Mouse (Mus musculus) midbrain, embryonic 15.5 days (tissue): Measurements from ENCODE around the gene Lclat1. TPM values are rescaled to one million over a fixed set of nuclear protein-coding genes. Genes with fewer than 3 reads are reported as not detected.

ENCODE experiments used
- ATAC-seq: fragments of 200-750 bp; cut with Nextera tagmentation; replicated peaks from 2 replicates; pipeline ENCODE4 v1.8.0; 2017; ENCODE audit warnings: moderate TSS enrichment
- H3K27ac ChIP-seq: fragments of 300-500 bp; sonication (generic); 2 replicates; pipeline ENCODE4 v1.5.1; 2015; ENCODE audit warnings: mild to moderate bottlenecking, inconsistent platforms
- H3K27me3 ChIP-seq: fragments of 300-500 bp; sonication (generic); replicated peaks from 2 replicates; pipeline ENCODE4 v1.6.1; 2015; ENCODE audit warnings: inconsistent platforms
- H3K36me3 ChIP-seq: fragments of 300-500 bp; sonication (generic); replicated peaks from 2 replicates; pipeline ENCODE4 v1.6.1; 2015; ENCODE audit warnings: inconsistent platforms
- H3K4me1 ChIP-seq: fragments of 300-500 bp; sonication (generic); 2 replicates; pipeline ENCODE4 v1.6.1; 2015; ENCODE audit warnings: inconsistent platforms
- H3K4me2 ChIP-seq: fragments of 300-500 bp; sonication (generic); 2 replicates; pipeline ENCODE4 v1.6.1; 2015; ENCODE audit warnings: inconsistent platforms, mild to moderate bottlenecking, moderate library complexity
- H3K4me3 ChIP-seq: fragments of 300-500 bp; sonication (generic); 2 replicates; pipeline ENCODE4 v1.5.1; 2015; ENCODE audit warnings: mild to moderate bottlenecking, inconsistent platforms
- H3K9ac ChIP-seq: fragments of 300-500 bp; sonication (generic); 2 replicates; pipeline ENCODE4 v1.6.1; 2015; ENCODE audit warnings: mild to moderate bottlenecking, inconsistent platforms
- H3K9me3 ChIP-seq: fragments of 300-500 bp; sonication (generic); 2 replicates; pipeline ENCODE4 v1.6.1; 2016; ENCODE audit warnings: inconsistent platforms
- WGBS: fragments of 180-500 bp; shearing (Covaris S2); methylation state at CpG from one replicate; pipeline ENCODE4 v1.1.7; 2015; ENCODE audit warnings: mixed read lengths; 5-methylcytosine and 5-hydroxymethylcytosine counted together
- polyA plus RNA-seq: library from polyadenylated mRNA; unstranded; fragments of >200 nt; fragmentation: Nextera tagmentation; extraction: Ambion mirVana; gene quantifications from 2 replicates; pipeline ENCODE4 v1.2.1, GENCODE M21; 2015

Gene Lclat1
- polyA plus RNA-seq, 1 experiment from 2014 or later: 11.5 TPM

- WGBS: 79% methylated on average over 6 of the region's 6 CpGs
- Histone ChIP-seq H3K9ac (no peak overlapping the region), H3K27ac (no peak overlapping the region), H3K9me3 (no peaks in the 10 kb centered on the region), H3K27me3 (no peaks in the 10 kb centered on the region), H3K4me1 (no peaks in the 10 kb centered on the region; the same call in 1 of the 2 replicates), H3K4me2 (no peak overlapping the region), H3K36me3 (0 out of 2 replicates have a peak, but pooled peaks cover 3% of the 10 kb centered on the region), H3K4me3 (no peak overlapping the region)
- ATAC-seq: no peak
Measured at GRCm38 (mm10) chr17:73161795-73162194, 54.0 kb downstream of the Lclat1 start.

DNA sequence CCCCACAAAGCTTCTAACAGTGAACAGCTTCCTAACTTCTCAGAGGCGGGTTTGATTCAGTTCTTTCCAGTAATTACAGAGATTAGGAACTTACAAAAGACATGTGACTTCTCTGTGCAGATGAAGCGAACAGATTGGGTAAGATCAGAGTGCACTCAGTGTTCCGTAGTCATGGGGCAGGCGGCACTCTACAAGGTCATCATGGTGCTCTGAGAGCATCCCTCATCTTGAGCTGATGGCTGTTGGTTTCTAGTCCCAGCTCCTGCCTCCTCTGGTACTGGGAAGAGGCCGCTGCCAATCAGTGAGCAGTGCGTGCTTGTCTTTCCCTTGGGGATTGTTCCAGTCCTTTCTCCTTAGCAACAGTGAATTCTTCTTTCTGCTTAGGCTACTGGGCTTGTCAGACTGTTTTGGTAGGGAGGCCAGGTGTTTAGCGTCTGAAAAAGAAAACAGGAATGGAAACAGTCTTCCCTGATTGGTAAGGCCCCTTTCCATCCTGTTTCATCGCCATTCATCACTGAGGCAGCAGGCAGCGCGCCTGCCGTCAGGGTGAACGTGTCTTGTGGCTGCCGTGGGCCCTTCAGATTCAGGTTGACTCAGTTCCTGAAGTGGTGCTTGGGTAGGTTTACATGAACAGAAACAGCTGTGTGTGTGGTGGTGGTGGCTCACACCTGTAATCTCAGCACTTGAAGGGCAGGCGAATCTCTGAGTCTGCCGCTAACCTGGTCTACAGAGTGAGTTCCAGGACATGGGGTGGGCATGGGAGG, 54.8 kb downstream of the Lclat1 start:
- Histone ChIP-seq H3K4me2 (no peak overlapping the region), H3K9ac (no peak overlapping the region), H3K4me3 (no peak overlapping the region), H3K27me3 (no peaks in the 10 kb centered on the region), H3K36me3 (0 out of 2 replicates have a peak, but pooled peaks cover 3% of the 10 kb centered on the region), H3K9me3 (no peaks in the 10 kb centered on the region), H3K27ac (no peak overlapping the region), H3K4me1 (no peaks in the 10 kb centered on the region; the same call in 1 of the 2 replicates)
- WGBS: 86% methylated on average over 15 of the region's 15 CpGs
- no peak for ATAC-seq

DNA sequence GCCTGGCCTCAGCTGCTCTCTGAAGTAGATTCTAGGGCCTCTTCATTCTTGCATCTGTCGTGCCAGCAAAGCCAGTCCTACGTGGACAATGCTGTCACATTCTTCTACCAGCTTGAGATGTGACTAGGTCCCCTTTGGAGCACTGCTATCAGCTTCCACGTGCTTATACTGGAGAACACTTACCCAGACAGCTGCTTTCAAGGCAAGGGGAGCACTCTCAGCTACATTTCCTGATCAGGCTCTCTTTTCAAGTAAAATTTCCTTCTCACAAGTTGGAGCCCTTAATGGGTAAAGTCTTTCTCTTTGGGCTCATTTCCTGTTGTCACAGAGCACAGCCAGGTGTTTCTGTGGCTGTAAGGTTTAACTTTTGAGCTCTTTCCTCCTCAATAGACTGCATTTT, 55.8 kb downstream of the Lclat1 start:
- Histone ChIP-seq H3K4me2 (no peak overlapping the region), H3K27me3 (no peaks in the 10 kb centered on the region), H3K27ac (no peak overlapping the region), H3K9me3 (no peaks in the 10 kb centered on the region), H3K4me3 (no peak overlapping the region), H3K36me3 (0 out of 2 replicates have a peak, but pooled peaks cover 3% of the 10 kb centered on the region), H3K4me1 (no peaks in the 10 kb centered on the region; the same call in 1 of the 2 replicates), H3K9ac (no peak overlapping the region)
- 75% methylated on average over 3 of the region's 3 CpGs for WGBS
- no peak for ATAC-seq

- no peak overlapping the region for H3K9ac ChIP-seq
Measured at GRCm38 (mm10) chr17:73164121-73164520, 56.3 kb downstream of the Lclat1 start.

DNA sequence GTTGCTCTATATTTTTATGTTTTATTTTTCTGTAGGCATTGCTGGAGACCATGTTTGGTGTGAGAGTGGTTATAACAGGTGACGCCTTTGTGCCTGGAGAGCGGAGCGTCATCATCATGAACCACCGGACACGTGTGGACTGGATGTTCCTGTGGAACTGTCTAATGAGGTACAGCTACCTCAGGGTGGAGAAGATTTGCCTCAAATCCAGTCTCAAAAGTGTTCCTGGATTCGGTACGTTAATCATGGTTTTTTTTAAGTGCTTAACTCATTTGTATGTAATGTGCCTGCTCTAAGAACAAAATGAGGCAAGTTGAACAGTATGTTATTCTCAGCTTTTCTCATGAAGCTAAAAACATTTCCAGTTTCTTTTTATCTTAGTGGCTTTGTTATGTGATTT, 61.7 kb downstream of the Lclat1 start:
- 95% methylated on average over 7 of the region's 7 CpGs for WGBS
- ATAC-seq: no peak
- H3K4me1 ChIP-seq: no peaks in the 10 kb centered on the region
- 0 out of 2 replicates have a peak, but pooled peaks cover 3% of the 10 kb centered on the region for H3K36me3 ChIP-seq
- no peak overlapping the region for H3K4me3 ChIP-seq
- H3K9ac ChIP-seq: no peak overlapping the region
- H3K27ac ChIP-seq: no peak overlapping the region
- no peak overlapping the region for H3K4me2 ChIP-seq
- no peaks in the 10 kb centered on the region for H3K27me3 ChIP-seq
- H3K9me3 ChIP-seq: no peaks in the 10 kb centered on the region

More at GRCm38 (mm10) chr17:73164121-73164520, 56.3 kb downstream of the Lclat1 start:
- no peak for ATAC-seq
- H3K9me3 ChIP-seq: no peaks in the 10 kb centered on the region
- no peak overlapping the region for H3K27ac ChIP-seq
- H3K36me3 ChIP-seq: 0 out of 2 replicates have a peak, but pooled peaks cover 3% of the 10 kb centered on the region
- H3K4me2 ChIP-seq: no peak overlapping the region
- no peaks in the 10 kb centered on the region for H3K27me3 ChIP-seq
- 94% methylated on average over 2 of the region's 2 CpGs for WGBS
- no peaks in the 10 kb centered on the region; the same call in 1 of the 2 replicates for H3K4me1 ChIP-seq
- no peak overlapping the region for H3K4me3 ChIP-seq

DNA sequence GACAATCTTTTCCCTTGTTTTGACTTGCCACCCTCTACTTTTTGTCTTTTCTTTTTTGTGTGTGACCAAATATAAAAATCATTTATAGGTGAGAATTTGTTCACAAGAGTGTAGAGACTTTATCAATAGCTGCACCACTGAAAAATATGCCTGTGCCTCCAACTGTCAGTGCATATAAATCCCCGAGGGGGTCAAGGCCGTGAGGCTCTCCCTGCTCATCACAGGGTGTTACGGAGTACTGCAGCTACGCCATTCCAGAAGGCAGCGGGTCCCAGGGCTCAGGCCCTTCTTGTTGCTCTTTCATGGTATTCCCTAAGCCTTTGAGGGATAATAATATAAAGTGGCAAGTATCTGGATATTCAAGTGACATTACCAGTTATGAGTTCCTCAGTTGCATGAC, 62.4 kb downstream of the Lclat1 start:
- no peak overlapping the region for H3K27ac ChIP-seq
- 0 out of 2 replicates have a peak, but pooled peaks cover 3% of the 10 kb centered on the region for H3K36me3 ChIP-seq
- no peaks in the 10 kb centered on the region for H3K4me1 ChIP-seq
- WGBS: 88% methylated on average over 5 of the region's 5 CpGs
- ATAC-seq: no peak
- no peak overlapping the region for H3K4me3 ChIP-seq
- no peaks in the 10 kb centered on the region for H3K27me3 ChIP-seq
- H3K4me2 ChIP-seq: no peak overlapping the region
- H3K9ac ChIP-seq: no peak overlapping the region
- H3K9me3 ChIP-seq: no peaks in the 10 kb centered on the region

DNA sequence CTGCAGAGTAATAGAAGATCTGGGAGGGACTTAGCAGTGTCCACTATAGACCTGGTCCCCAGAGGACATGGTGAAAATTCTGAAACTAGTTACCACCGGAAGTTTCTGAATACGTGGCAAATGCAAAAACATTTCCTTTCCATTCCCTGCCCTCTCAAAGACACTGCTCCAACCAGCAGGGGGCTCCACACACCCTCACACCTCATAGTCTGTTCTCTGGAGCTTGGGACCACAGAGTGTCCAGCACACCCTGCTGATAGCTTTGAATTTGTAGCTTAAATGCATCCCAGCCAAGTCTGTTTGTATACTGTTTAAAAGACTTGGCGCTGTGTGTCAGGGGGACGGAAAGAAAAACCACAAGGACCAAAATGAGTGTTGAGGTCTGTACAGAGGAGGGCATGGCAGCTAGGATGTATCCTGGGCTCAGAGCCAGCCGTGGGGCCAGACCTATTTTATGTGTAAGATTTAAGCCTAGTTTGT, 66.3 kb downstream of the Lclat1 start:
- no peak overlapping the region for H3K27ac ChIP-seq
- whole genome bisulfite sequencing: 67% methylated on average over 5 of the region's 5 CpGs
- no peaks in the 10 kb centered on the region for H3K27me3 ChIP-seq
- H3K4me1 ChIP-seq: no peaks in the 10 kb centered on the region
- no peak overlapping the region for H3K4me3 ChIP-seq
- no peaks in the 10 kb centered on the region for H3K36me3 ChIP-seq
- H3K9me3 ChIP-seq: no peaks in the 10 kb centered on the region
- H3K9ac ChIP-seq: no peak overlapping the region
- no peak overlapping the region for H3K4me2 ChIP-seq
- no peak; the same call in 1 of the 2 replicates for ATAC-seq

DNA sequence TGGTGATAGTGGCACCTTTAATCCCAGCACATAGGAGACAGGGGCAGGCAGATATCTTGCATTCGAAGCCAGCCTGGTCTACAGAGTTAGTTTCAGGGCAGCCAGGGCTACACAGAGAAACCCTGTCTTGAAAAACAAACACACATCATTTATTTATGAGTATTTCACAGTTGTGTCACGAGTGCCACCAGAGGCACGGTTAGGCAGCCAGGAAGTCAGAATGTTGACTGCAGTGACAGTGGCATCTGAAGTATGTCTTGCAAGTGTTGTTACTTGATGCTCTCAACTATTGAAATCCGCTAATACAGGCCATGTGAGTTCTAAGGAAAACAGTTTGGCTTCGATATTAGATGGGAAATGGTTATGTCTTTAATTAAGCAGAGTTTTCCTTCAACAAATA, 67.9 kb downstream of the Lclat1 start:
- Histone ChIP-seq H3K4me2 (no peak overlapping the region), H3K9me3 (no peaks in the 10 kb centered on the region), H3K36me3 (no peaks in the 10 kb centered on the region), H3K4me1 (no peaks in the 10 kb centered on the region), H3K27ac (no peak overlapping the region), H3K9ac (no peak overlapping the region), H3K27me3 (no peaks in the 10 kb centered on the region), H3K4me3 (no peak overlapping the region)
- ATAC-seq: no peak
- 81% methylated on average over 5 of the region's 5 CpGs for WGBS

- Histone ChIP-seq H3K4me1 (no peaks in the 10 kb centered on the region), H3K9me3 (no peaks in the 10 kb centered on the region), H3K9ac (no peak overlapping the region), H3K4me3 (no peak overlapping the region), H3K36me3 (no peaks in the 10 kb centered on the region), H3K27ac (no peak overlapping the region), H3K27me3 (no peaks in the 10 kb centered on the region), H3K4me2 (no peak overlapping the region)
- no peak for ATAC-seq
- WGBS: 88% methylated on average over 4 of the region's 4 CpGs
Measured at GRCm38 (mm10) chr17:73177079-73177478, 69.3 kb downstream of the Lclat1 start.

DNA sequence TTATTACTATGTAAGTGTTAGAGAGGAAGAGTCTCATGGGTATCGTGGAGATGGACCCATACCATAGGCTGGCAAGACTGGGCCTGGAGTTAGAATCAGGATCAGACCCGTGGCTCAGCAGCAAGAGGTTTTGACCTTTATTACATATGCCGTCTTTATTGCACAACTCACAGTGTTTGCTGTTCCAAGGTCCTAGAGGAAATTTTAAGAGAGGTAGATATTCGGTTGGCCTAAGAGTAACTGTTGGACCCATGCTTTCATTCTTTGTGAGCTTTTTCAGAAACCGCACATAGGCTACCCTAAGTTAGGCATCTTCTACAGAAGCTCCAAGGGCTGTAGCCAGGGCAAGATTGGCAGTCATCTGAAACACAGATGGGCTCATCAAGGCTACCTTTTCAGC, 79.1 kb downstream of the Lclat1 start:
- H3K9ac ChIP-seq: no peak overlapping the region
- 97% methylated on average over 5 of the region's 5 CpGs for WGBS

GRCm38 (mm10) chr17:73194146-73194545, 86.4 kb downstream of the Lclat1 start:
- no peak for ATAC-seq
- H3K4me1 ChIP-seq: no peaks in the 10 kb centered on the region
- H3K9me3 ChIP-seq: no peaks in the 10 kb centered on the region
- no peak overlapping the region for H3K4me2 ChIP-seq
- no peaks in the 10 kb centered on the region for H3K27me3 ChIP-seq
- H3K4me3 ChIP-seq: no peak overlapping the region
- WGBS: 89% methylated on average over 6 of the region's 6 CpGs
- no peak overlapping the region for H3K27ac ChIP-seq
- H3K36me3 ChIP-seq: no peaks in the 10 kb centered on the region
- H3K9ac ChIP-seq: no peak overlapping the region

More for the DNA sequence above, 79.1 kb downstream of the Lclat1 start:
- Histone ChIP-seq H3K4me2 (no peak overlapping the region), H3K27me3 (no peaks in the 10 kb centered on the region), H3K27ac (no peak overlapping the region), H3K9me3 (no peaks in the 10 kb centered on the region), H3K36me3 (no peaks in the 10 kb centered on the region), H3K4me1 (no peaks in the 10 kb centered on the region), H3K4me3 (no peak overlapping the region)
- no peak for ATAC-seq

DNA sequence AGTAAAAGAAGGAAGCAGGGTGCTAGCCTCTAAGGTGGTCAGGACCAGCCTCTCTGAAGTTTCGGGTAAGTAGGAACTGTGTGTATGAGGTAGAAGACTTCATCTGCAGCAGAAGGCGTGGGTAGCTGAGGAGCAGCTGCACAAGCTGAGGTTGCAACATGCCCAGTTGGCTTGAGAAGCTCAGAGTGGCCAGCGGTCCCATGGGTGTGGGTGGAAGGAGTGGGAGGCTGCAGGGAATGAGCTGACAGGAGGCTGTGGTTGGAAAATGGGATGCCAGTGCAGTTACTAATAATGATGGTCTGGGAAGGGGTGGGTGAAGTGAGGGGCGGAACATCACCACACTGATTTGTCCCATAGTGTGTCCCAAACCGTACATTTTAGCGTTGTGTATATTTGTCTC, 86.8 kb downstream of the Lclat1 start:
- no peak for ATAC-seq
- 93% methylated on average over 6 of the region's 6 CpGs for WGBS
- Histone ChIP-seq H3K4me2 (no peak overlapping the region), H3K9me3 (no peaks in the 10 kb centered on the region), H3K4me1 (no peaks in the 10 kb centered on the region), H3K36me3 (no peaks in the 10 kb centered on the region), H3K4me3 (no peak overlapping the region), H3K27ac (no peak overlapping the region), H3K9ac (no peak overlapping the region), H3K27me3 (no peaks in the 10 kb centered on the region)
